Mouse (Mus musculus) MEL (cell line): ENCODE results near the gene Ip6k3. TPM values are rescaled to one million over a fixed set of nuclear protein-coding genes. Genes with fewer than 3 reads are reported as not detected.

ENCODE experiments used
- DNase-seq: peaks from one replicate; pipeline ENCODE4 v3.0.0; 2011; ENCODE audit warnings: low read depth, low spot score
- H3K27ac ChIP-seq: 2 replicates; pipeline ENCODE4 v1.5.1; 2012; ENCODE audit warnings: low read depth, mild to moderate bottlenecking, control low read depth, low read length, moderate library complexity; ENCODE audit not compliant: control insufficient read depth
- H3K27me3 ChIP-seq, 2 experiments: fragments of 150-350 bp in 1 of 2; sonication (generic) in 1 of 2; 2 replicates each; pipeline ENCODE4 v1.6.1; 2012; ENCODE audit warnings: low read length in 2 of 2, mild to moderate bottlenecking in 2 of 2, improper control_type of control experiment in 1 of 2, moderate library complexity in 1 of 2; ENCODE audit not compliant: insufficient read depth in 2 of 2, control insufficient read depth in 1 of 2
- H3K36me3 ChIP-seq, 2 experiments: 2 replicates each; pipeline ENCODE4 v1.6.1; 2012 to 2014; ENCODE audit warnings: low read length in 2 of 2, improper control_type of control experiment in 1 of 2, inconsistent platforms in 1 of 2, mild to moderate bottlenecking in 1 of 2; ENCODE audit not compliant: insufficient read depth in 2 of 2, control insufficient read depth in 1 of 2
- H3K4me1 ChIP-seq, 2 experiments: fragments of 150-350 bp in 1 of 2; sonication (generic) in 1 of 2; 2 replicates each; pipeline ENCODE4 v1.6.1; 2012; ENCODE audit warnings: low read length in 2 of 2, improper control_type of control experiment in 1 of 2, mild to moderate bottlenecking in 1 of 2; ENCODE audit not compliant: insufficient read depth in 2 of 2, control insufficient read depth in 1 of 2
- H3K4me3 ChIP-seq, 2 experiments: fragments of 150-350 bp in 1 of 2; sonication (generic) in 1 of 2; 2 replicates each; pipeline ENCODE4 v1.5.1; 2012; ENCODE audit warnings: low read depth in 2 of 2, low read length in 2 of 2, mild to moderate bottlenecking in 2 of 2, moderate library complexity in 2 of 2, control low read depth in 1 of 2, improper control_type of control experiment in 1 of 2; ENCODE audit not compliant: control insufficient read depth in 1 of 2, insufficient read depth in 1 of 2
- H3K79me2 ChIP-seq: 2 replicates; pipeline ENCODE4 v1.6.1; 2012; ENCODE audit warnings: mild to moderate bottlenecking, low read length, moderate library complexity; ENCODE audit not compliant: control insufficient read depth, poor library complexity, insufficient read depth
- H3K9ac ChIP-seq: 2 replicates; pipeline ENCODE4 v1.6.1; 2012; ENCODE audit warnings: low read depth, mild to moderate bottlenecking, control low read depth, low read length, moderate library complexity; ENCODE audit not compliant: control insufficient read depth, poor library complexity, severe bottlenecking
- H3K9me3 ChIP-seq: fragments of 150-350 bp; sonication (generic); replicated peaks from 2 replicates; pipeline ENCODE4 v1.6.1; 2012; ENCODE audit warnings: mild to moderate bottlenecking, low read length, improper control_type of control experiment, moderate library complexity; ENCODE audit not compliant: insufficient read depth
- BHLHE40 ChIP-seq: IDR thresholded peaks from 2 replicates; pipeline ENCODE4 v1.6.1; 2012; ENCODE audit warnings: low read depth, mild to moderate bottlenecking, inconsistent platforms, low read length, improper control_type of control experiment, borderline replicate concordance
- CHD1 ChIP-seq: IDR thresholded peaks from 2 replicates; pipeline ENCODE4 v1.6.1; 2012; ENCODE audit warnings: low read depth, mild to moderate bottlenecking, inconsistent platforms, low read length, improper control_type of control experiment
- CHD2 ChIP-seq: IDR thresholded peaks from 2 replicates; pipeline ENCODE4 v1.6.1; 2011; ENCODE audit warnings: low read length, improper control_type of control experiment
- GATA1 ChIP-seq: IDR thresholded peaks from 2 replicates; pipeline ENCODE4 v1.6.1; 2011; ENCODE audit warnings: low read depth, low read length, improper control_type of control experiment
- HCFC1 ChIP-seq: IDR thresholded peaks from 2 replicates; pipeline ENCODE4 v1.6.1; 2012; ENCODE audit warnings: low read depth, mild to moderate bottlenecking, inconsistent platforms, low read length, improper control_type of control experiment, moderate library complexity
- JUND ChIP-seq: IDR thresholded peaks from 2 replicates; pipeline ENCODE4 v1.6.1; 2011; ENCODE audit warnings: low read depth, mild to moderate bottlenecking, improper control_type of control experiment, low read length
- MAFK ChIP-seq: IDR thresholded peaks from 2 replicates; pipeline ENCODE4 v1.6.1; 2011; ENCODE audit warnings: low read depth, mild to moderate bottlenecking, low read length, improper control_type of control experiment, borderline replicate concordance
- MEF2A ChIP-seq: IDR thresholded peaks from 2 replicates; pipeline ENCODE4 v1.6.1; 2014; ENCODE audit warnings: low read depth, mild to moderate bottlenecking, inconsistent platforms, low read length, improper control_type of control experiment; ENCODE audit not compliant: poor library complexity, insufficient replicate concordance, severe bottlenecking; ENCODE audit errors: extremely low read depth
- MXI1 ChIP-seq: IDR thresholded peaks from 2 replicates; pipeline ENCODE4 v1.6.1; 2011; ENCODE audit warnings: mild to moderate bottlenecking, low read depth, low read length, improper control_type of control experiment
- MYB ChIP-seq: IDR thresholded peaks from 2 replicates; pipeline ENCODE4 v1.6.1; 2011; ENCODE audit warnings: mild to moderate bottlenecking, low read depth, low read length, improper control_type of control experiment
- MYC ChIP-seq: IDR thresholded peaks from 2 replicates; pipeline ENCODE4 v1.6.1; 2011; ENCODE audit warnings: low read depth, mild to moderate bottlenecking, low read length, improper control_type of control experiment, moderate library complexity
- NELFE ChIP-seq: IDR thresholded peaks from 2 replicates; pipeline ENCODE4 v1.6.1; 2011; ENCODE audit warnings: low read depth, low read length, improper control_type of control experiment
- NRF1 ChIP-seq: IDR thresholded peaks from 2 replicates; pipeline ENCODE4 v1.6.1; 2014; ENCODE audit warnings: low read depth, mild to moderate bottlenecking, inconsistent platforms, low read length, improper control_type of control experiment, moderate library complexity; ENCODE audit not compliant: poor library complexity, insufficient read depth, severe bottlenecking
- RCOR1 ChIP-seq: IDR thresholded peaks from 2 replicates; pipeline ENCODE4 v1.6.1; 2012; ENCODE audit warnings: low read depth, mild to moderate bottlenecking, inconsistent platforms, low read length, improper control_type of control experiment
- TBP ChIP-seq: IDR thresholded peaks from 2 replicates; pipeline ENCODE4 v1.8.0; 2011; ENCODE audit warnings: low read depth, low read length, improper control_type of control experiment
- TCF12 ChIP-seq: IDR thresholded peaks from 2 replicates; pipeline ENCODE4 v1.6.1; 2014; ENCODE audit warnings: low read depth, mild to moderate bottlenecking, inconsistent platforms, low read length, improper control_type of control experiment, moderate library complexity
- USF1 ChIP-seq: IDR thresholded peaks from 2 replicates; pipeline ENCODE4 v1.6.1; 2014; ENCODE audit warnings: low read depth, mild to moderate bottlenecking, inconsistent platforms, low read length, improper control_type of control experiment, moderate library complexity
- USF2 ChIP-seq, 2 experiments: IDR thresholded peaks; 2 replicates each; pipeline ENCODE4 v1.6.1; 2011 to 2012; ENCODE audit warnings: improper control_type of control experiment in 2 of 2, low read length in 2 of 2, borderline replicate concordance in 1 of 2, inconsistent platforms in 1 of 2, low read depth in 1 of 2, mild to moderate bottlenecking in 1 of 2; ENCODE audit not compliant: insufficient read depth in 1 of 2
- polyA plus RNA-seq, 2 experiments: library from polyadenylated mRNA; stranded (reverse) in 1 of 2; unstranded in 1 of 2; fragments of >175 nt in 1 of 2; fragments of >200 nt in 1 of 2; gene quantifications; 2 replicates each; pipeline versions ENCODE4 v1.2.1 to v1.2.4; 2012; ENCODE audit warnings: low replicate concordance in 2 of 2, low read depth in 1 of 2; ENCODE audit not compliant: insufficient read length in 2 of 2, insufficient read depth in 1 of 2, missing spikeins in 1 of 2
- total RNA-seq: library from RNA; depleted of rRNA; stranded (reverse); fragments of 300-350 nt; gene quantifications from 2 replicates; pipeline ENCODE4 v1.2.3, GENCODE M21; 2012

Ip6k3 gene
- total and polyA plus RNA-seq, 3 experiments = not detected

DNA sequence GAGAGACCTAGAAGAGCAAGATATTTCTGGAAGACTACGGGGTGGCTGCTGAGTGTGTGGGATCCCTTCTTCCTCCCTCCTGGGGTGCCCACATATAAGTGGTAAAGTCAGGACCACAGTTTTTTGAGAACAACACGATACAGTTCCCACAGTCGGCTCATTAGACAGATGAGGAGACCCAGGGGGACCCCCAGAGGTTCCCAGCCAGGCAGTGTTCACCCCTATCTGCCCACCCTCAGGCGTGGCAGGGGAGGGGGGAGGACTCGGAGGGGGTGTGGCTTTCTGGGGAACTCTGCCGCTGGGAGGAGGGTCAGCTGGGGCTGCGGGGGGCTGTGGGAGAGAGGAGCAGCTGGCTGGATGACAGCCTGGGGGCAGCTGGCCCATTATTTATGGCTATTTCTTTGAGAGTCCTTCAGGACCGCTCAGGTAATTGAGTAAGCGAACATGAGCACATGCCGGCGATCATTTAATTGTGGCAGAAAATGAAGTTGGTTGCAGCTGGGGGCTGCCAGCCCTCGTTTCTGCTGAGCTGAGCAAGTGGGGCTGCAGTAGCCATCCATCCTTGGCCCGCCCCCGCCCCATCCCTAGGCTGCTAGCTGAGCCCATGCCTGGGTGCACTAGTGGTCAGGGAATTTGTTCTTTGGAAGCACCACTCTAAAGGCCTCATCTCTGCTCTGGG, 7.7 kb upstream of the Ip6k3 start:
- TF ChIP-seq GATA1 = no peak
- TF ChIP-seq BHLHE40 = no peak
- TF ChIP-seq HCFC1 = no peak
- no peak for TF ChIP-seq MXI1
- TF ChIP-seq TBP = no peak
- TF ChIP-seq NRF1 = no peak
- no peak for TF ChIP-seq JUND
- TF ChIP-seq MYC = no peak
- TF ChIP-seq TCF12 = no peak
- no peak for TF ChIP-seq MAFK
- TF ChIP-seq NELFE = no peak
- no peak for TF ChIP-seq USF1
- TF ChIP-seq MYB = no peak
- TF ChIP-seq USF2 (IDR thresholded peaks at IDR 0.05; ENCODE audit: borderline replicate concordance in 1 of 2, insufficient read depth in 1 of 2, low read depth in 1 of 2, low read length in 2 of 2) = no peak
- no peak for TF ChIP-seq CHD1
- TF ChIP-seq, all 39 proteins: peak for 0
- H3K79me2 ChIP-seq = no peaks in the 10 kb centered on the region
- H3K36me3 ChIP-seq = no peaks in the 10 kb centered on the region
- H3K9ac ChIP-seq = no peak overlapping the region
- no peaks in the 10 kb centered on the region; a peak in 1 of 4 replicates for H3K27me3 ChIP-seq
- H3K4me1 ChIP-seq = peaks cover 0 to 3% of the 10 kb centered on the region in 2 experiments; a peak in 1 of 4 replicates
- H3K9me3 ChIP-seq = no peaks in the 10 kb centered on the region
- H3K27ac ChIP-seq = no peak overlapping the region
- no peak overlapping the region for H3K4me3 ChIP-seq
- no peak for DNase-seq

DNA sequence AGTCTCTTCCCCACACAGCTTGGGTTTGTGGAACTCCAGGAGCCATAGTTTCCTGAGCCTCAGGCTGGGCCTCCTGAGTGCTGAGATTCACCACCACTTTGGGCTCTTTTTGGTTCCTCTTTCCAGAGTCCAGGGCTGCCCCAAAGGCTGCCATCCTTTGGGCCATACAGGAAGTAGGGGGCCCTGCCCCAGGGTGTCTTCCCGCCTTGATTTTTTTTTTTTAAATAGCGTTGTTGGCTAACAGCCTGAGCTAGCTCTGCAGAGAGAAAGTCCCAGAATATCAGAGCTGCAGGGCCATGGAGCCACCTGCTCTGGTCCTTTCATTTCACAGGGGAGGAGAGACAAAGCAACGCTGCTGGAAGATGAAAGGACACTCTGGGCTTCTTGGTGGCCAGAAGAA, 6.1 kb upstream of the Ip6k3 start:
- H3K9ac ChIP-seq = no peak overlapping the region
- TF ChIP-seq HCFC1 (no peak), MEF2A (no peak), CHD2 (no peak), RCOR1 (no peak)
- TF ChIP-seq, all 39 proteins: peak for 0
- DNase-seq = no peak
- no peak overlapping the region for H3K4me3 ChIP-seq
- H3K79me2 ChIP-seq = no peaks in the 10 kb centered on the region
- H3K9me3 ChIP-seq = no peaks in the 10 kb centered on the region
- H3K27ac ChIP-seq = no peak overlapping the region
- H3K36me3 ChIP-seq = no peaks in the 10 kb centered on the region
- peaks cover 0 to 3% of the 10 kb centered on the region in 2 experiments; a peak in 1 of 4 replicates for H3K4me1 ChIP-seq
- H3K27me3 ChIP-seq = no peaks in the 10 kb centered on the region; a peak in 1 of 4 replicates
